ENCODE assay signal across 8 mouse cellular contexts in genomic region chr15:79546410-79547288, GRCm38 (mm10). TPM values are rescaled to one million over a fixed set of nuclear protein-coding genes. Genes with fewer than 3 reads are reported as not detected.
DNase-seq lines count a peak whose midpoint lies in the region; ATAC-seq and TF ChIP-seq lines count a peak whose summit lies in the region.

Ddx17 (minus strand) TSS chr15:79546741.

- peak; percentile 73; the same call in 1 of the 2 replicates for TF ChIP-seq POLR2A in brain, embryonic 14.5 days (IDR thresholded peaks at IDR 0.05; ENCODE audit: borderline replicate concordance, extremely low read depth, insufficient read depth, insufficient read length, poor library complexity, severe bottlenecking)

- peaks cover 3% of the 10 kb centered on the region for H3K9me3 ChIP-seq in erythroblast, embryonic 14.5 days (ENCODE audit: control insufficient read depth, low read length)
- no peaks in the 10 kb centered on the region for H3K9me3 ChIP-seq in heart, embryonic 12.5 days (replicated peaks)
- H3K9me3 ChIP-seq in kidney, postnatal 0 days (replicated peaks; ENCODE audit: low read length) = no peaks in the 10 kb centered on the region
- H3K9me3 ChIP-seq in liver, embryonic 11.5 days (ENCODE audit: control insufficient read depth, low read length) = no peaks in the 10 kb centered on the region
- H3K9me3 ChIP-seq in stomach, embryonic 14.5 days (ENCODE audit: control insufficient read depth, low read depth, low read length) = no peaks in the 10 kb centered on the region

- TF ChIP-seq CTCF in C2C12 (IDR thresholded peaks at IDR 0.05; ENCODE audit: control insufficient read depth, insufficient read depth, insufficient read length) = no peak
- no peak for TF ChIP-seq CTCF in brain, embryonic 14.5 days (IDR thresholded peaks at IDR 0.05; ENCODE audit: borderline replicate concordance, extremely low read depth, insufficient read depth, insufficient read length)
- no peak for TF ChIP-seq CTCF in kidney, postnatal 0 days (IDR thresholded peaks at IDR 0.05; ENCODE audit: low read depth)

- H3K4me3 ChIP-seq in C2C12 (ENCODE audit: insufficient read depth, poor library complexity, severe bottlenecking) = peak within 1 kb of the TSS; percentile 94
- peak within 1 kb of the TSS; percentile 95 for H3K4me3 ChIP-seq in erythroblast, embryonic 14.5 days (replicated peaks)
- peak within 1 kb of the TSS; percentile 91 for H3K4me3 ChIP-seq in heart, embryonic 12.5 days
- H3K4me3 ChIP-seq in kidney, postnatal 0 days (replicated peaks; ENCODE audit: low read depth, low read length) = peak within 1 kb of the TSS; percentile 75
- H3K4me3 ChIP-seq in liver, embryonic 11.5 days (ENCODE audit: low read depth, low read length) = peak within 1 kb of the TSS; percentile 93
- H3K4me3 ChIP-seq in stomach, embryonic 14.5 days (ENCODE audit: low read depth, low read length) = peak within 1 kb of the TSS; percentile 95

- H3K4me1 ChIP-seq in erythroblast, embryonic 14.5 days (ENCODE audit: control insufficient read depth) = peaks cover 32% of the 10 kb centered on the region
- H3K4me1 ChIP-seq in heart, embryonic 12.5 days (replicated peaks) = peaks cover 22% of the 10 kb centered on the region
- no peaks in the 10 kb centered on the region; the same call in 1 of the 2 replicates for H3K4me1 ChIP-seq in kidney, postnatal 0 days (replicated peaks; ENCODE audit: insufficient read depth, low read length)
- peaks cover 17% of the 10 kb centered on the region for H3K4me1 ChIP-seq in liver, embryonic 11.5 days (replicated peaks; ENCODE audit: control insufficient read depth, insufficient read depth, low read length)
- peaks cover 16% of the 10 kb centered on the region for H3K4me1 ChIP-seq in stomach, embryonic 14.5 days (ENCODE audit: control insufficient read depth, insufficient read depth, low read length)

- peak within 1 kb of the TSS; percentile 98 for H3K9ac ChIP-seq in heart, embryonic 12.5 days
- H3K9ac ChIP-seq in kidney, postnatal 0 days (ENCODE audit: low read depth, low read length) = peak within 1 kb of the TSS; percentile 91
- H3K9ac ChIP-seq in liver, embryonic 11.5 days (ENCODE audit: low read depth, low read length) = peak within 1 kb of the TSS; percentile 99
- peak within 1 kb of the TSS; percentile 97 for H3K9ac ChIP-seq in stomach, embryonic 14.5 days (replicated peaks; ENCODE audit: low read depth, low read length)

- ATAC-seq in heart, embryonic 12.5 days (ENCODE audit: insufficient number of reproducible peaks, low FRiP score) = peak; percentile 96
- peak; percentile 97 for ATAC-seq in kidney, postnatal 0 days (replicated peaks; ENCODE audit: low FRiP score, low read depth)
- peak; percentile 96 for ATAC-seq in liver, embryonic 11.5 days (replicated peaks; ENCODE audit: low FRiP score)
- ATAC-seq in stomach, embryonic 14.5 days (ENCODE audit: insufficient number of reproducible peaks, insufficient read depth, low FRiP score, low read depth) = peak; percentile 98

- peaks cover 32% of the 10 kb centered on the region for H3K36me3 ChIP-seq in C2C12 (ENCODE audit: control insufficient read depth, insufficient read depth)
- peaks cover 35% of the 10 kb centered on the region for H3K36me3 ChIP-seq in erythroblast, embryonic 14.5 days (ENCODE audit: control insufficient read depth)
- H3K36me3 ChIP-seq in heart, embryonic 12.5 days = peaks cover 27% of the 10 kb centered on the region
- H3K36me3 ChIP-seq in kidney, postnatal 0 days (ENCODE audit: insufficient read depth, low read length) = peaks cover 15% of the 10 kb centered on the region
- peaks cover 14% of the 10 kb centered on the region for H3K36me3 ChIP-seq in liver, embryonic 11.5 days (ENCODE audit: control insufficient read depth, insufficient read depth, low read length)
- peaks cover 27% of the 10 kb centered on the region for H3K36me3 ChIP-seq in stomach, embryonic 14.5 days (ENCODE audit: control insufficient read depth, insufficient read depth, low read length)

- peaks cover 6% of the 10 kb centered on the region for H3K27me3 ChIP-seq in C2C12 (ENCODE audit: control insufficient read depth, insufficient read depth, insufficient read length)
- peaks cover 25% of the 10 kb centered on the region for H3K27me3 ChIP-seq in erythroblast, embryonic 14.5 days (ENCODE audit: control insufficient read depth)
- peaks cover 14% of the 10 kb centered on the region for H3K27me3 ChIP-seq in heart, embryonic 12.5 days (replicated peaks)
- H3K27me3 ChIP-seq in kidney, postnatal 0 days (ENCODE audit: insufficient read depth, low read length) = no peaks in the 10 kb centered on the region
- peaks cover 8% of the 10 kb centered on the region; the same call in 1 of the 2 replicates for H3K27me3 ChIP-seq in liver, embryonic 11.5 days (replicated peaks; ENCODE audit: control insufficient read depth, insufficient read depth, low read length)
- H3K27me3 ChIP-seq in stomach, embryonic 14.5 days (ENCODE audit: control insufficient read depth, insufficient read depth, low read length) = no peaks in the 10 kb centered on the region

- peak within 1 kb of the TSS; percentile 95 for H3ac ChIP-seq in C2C12 (ENCODE audit: control insufficient read depth, insufficient read length, low read depth)

- 2% methylated on average over 84 of the region's 84 CpGs for WGBS in heart, embryonic 12.5 days
- 2% methylated on average over 84 of the region's 84 CpGs for WGBS in kidney, postnatal 0 days
- 2% methylated on average over 84 of the region's 84 CpGs for WGBS in liver, embryonic 11.5 days
- 1% methylated on average over 84 of the region's 84 CpGs for WGBS in stomach, embryonic 14.5 days

- peaks cover 48% of the 10 kb centered on the region for H3K79me2 ChIP-seq in C2C12 (ENCODE audit: control insufficient read depth, insufficient read depth)

- peak within 1 kb of the TSS; percentile 89 for H3K4me2 ChIP-seq in heart, embryonic 12.5 days
- peak within 1 kb of the TSS; percentile 67 for H3K4me2 ChIP-seq in kidney, postnatal 0 days (ENCODE audit: low read length)
- peak within 1 kb of the TSS; percentile 94 for H3K4me2 ChIP-seq in liver, embryonic 11.5 days
- H3K4me2 ChIP-seq in stomach, embryonic 14.5 days (replicated peaks; ENCODE audit: low read depth, low read length) = peak within 1 kb of the TSS; percentile 80

- H3K79me3 ChIP-seq in C2C12 (ENCODE audit: low read depth) = peaks cover 39% of the 10 kb centered on the region

- H3K27ac ChIP-seq in heart, embryonic 12.5 days (ENCODE audit: poor library complexity, severe bottlenecking) = peak within 1 kb of the TSS; percentile 98
- H3K27ac ChIP-seq in kidney, postnatal 0 days = peak within 1 kb of the TSS; percentile 99
- peak within 1 kb of the TSS; percentile 96 for H3K27ac ChIP-seq in liver, embryonic 11.5 days (ENCODE audit: low read depth, low read length)
- H3K27ac ChIP-seq in stomach, embryonic 14.5 days (ENCODE audit: low read length) = peak within 1 kb of the TSS; percentile 99

- peak; percentile 99 for DNase-seq in brain, embryonic 14.5 days (ENCODE audit: low read depth)
- peak; percentile 98 for DNase-seq in kidney, postnatal 0 days (ENCODE audit: low spot score)
- DNase-seq in liver, embryonic 11.5 days (ENCODE audit: low spot score) = peak; percentile 98
- DNase-seq in naive thymus-derived CD4-positive, alpha-beta T cell, adult 2 months (ENCODE audit: low read depth) = peak; percentile 100

TF ChIP-seq in C2C12, 6 proteins besides CTCF, POLR2A, EP300 and RAD21:
- TF ChIP-seq FOSL1 (IDR thresholded peaks at IDR 0.05; ENCODE audit: insufficient read depth, low read length, poor library complexity, severe bottlenecking) = no peak
- TF ChIP-seq MAX (IDR thresholded peaks at IDR 0.05) = peak; percentile 90

RNA-seq across cellular contexts. Expression of gene Ddx17, which starts in this region (rescaled TPM):
- 84.9 TPM for polyA plus RNA-seq in C2C12 (2012; fragmentation: generic; extraction: Trizol)
- 721 and 963 TPM in 2 replicates for polyA plus RNA-seq in brain, embryonic 14.5 days (2012; rRNA removed)
- polyA plus RNA-seq in erythroblast, embryonic 14.5 days (2012) = 1.6 and 2.4 TPM in 2 replicates
- polyA plus RNA-seq in heart, embryonic 12.5 days (2016; fragmentation: Nextera tagmentation; extraction: Ambion mirVana) = 37.1 and 39.9 TPM in 2 replicates
- polyA plus RNA-seq in kidney, postnatal 0 days (2015; fragmentation: Nextera tagmentation; extraction: Ambion mirVana) = 38.6 and 39.9 TPM in 2 replicates
- polyA plus RNA-seq in liver, embryonic 11.5 days (2014; fragmentation: Nextera tagmentation; extraction: Ambion mirVana) = 49.9 and 54.2 TPM in 2 replicates
- 106 and 113 TPM in 2 replicates for polyA plus RNA-seq in stomach, embryonic 14.5 days (2014; fragmentation: Nextera tagmentation; extraction: Ambion mirVana)

Comparison
In these comparisons a context has a peak if more than half of its experiments do, and no peak if none do; other contexts are left out.
1. Peak in every context shown above with its lines: DNase-seq, ATAC-seq, H3K4me3 ChIP-seq and H3K27ac ChIP-seq.
2. RNA of gene Ddx17 (polyA plus RNA-seq): 721 to 963 TPM in brain, embryonic 14.5 days, 106 to 113 TPM in stomach, embryonic 14.5 days, 84.9 TPM in C2C12 (single experiment), 49.9 to 54.2 TPM in liver, embryonic 11.5 days, 38.6 to 39.9 TPM in kidney, postnatal 0 days and 37.1 to 39.9 TPM in heart, embryonic 12.5 days; 1.6 to 2.4 TPM in erythroblast, embryonic 14.5 days; every median in the first group is over 10 times any median in the second.